Mouse (Mus musculus): Measurements from ENCODE around the gene Hipk2. TPM values are rescaled to one million over a fixed set of nuclear protein-coding genes. Genes with fewer than 3 reads are reported as not detected.

Gene Hipk2
- total RNA-seq, 2 experiments from 2014 or later, result 45.1 to 46.0 TPM

- DNase-seq, result no peak
Measured at GRCm38 (mm10) chr6:38828211-38828610, 47.8 kb downstream of the Hipk2 start.

GRCm38 (mm10) chr6:38827435-38827834 is 48.5 kb downstream of the Hipk2 start:
- no peak for DNase-seq

- DNase-seq, result no peak
Measured at GRCm38 (mm10) chr6:38826857-38827256, 49.1 kb downstream of the Hipk2 start.

GRCm38 (mm10) chr6:38825886-38826285 is 50.1 kb downstream of the Hipk2 start:
- no peak for DNase-seq

GRCm38 (mm10) chr6:38823827-38824226 is 52.1 kb downstream of the Hipk2 start:
- no peak for DNase-seq

GRCm38 (mm10) chr6:38823164-38823563 is 52.8 kb downstream of the Hipk2 start:
- no peak for DNase-seq

GRCm38 (mm10) chr6:38821686-38822085 is 54.3 kb downstream of the Hipk2 start:
- DNase-seq, result no peak

- DNase-seq, result no peak
Measured at GRCm38 (mm10) chr6:38820862-38821261, 55.1 kb downstream of the Hipk2 start.

- no peak for DNase-seq
Measured at GRCm38 (mm10) chr6:38816216-38816615, 59.7 kb downstream of the Hipk2 start.

GRCm38 (mm10) chr6:38815582-38815981 is 60.4 kb downstream of the Hipk2 start:
- DNase-seq, result no peak

GRCm38 (mm10) chr6:38814690-38815089 is 61.3 kb downstream of the Hipk2 start:
- DNase-seq, result no peak

GRCm38 (mm10) chr6:38811459-38812145 is 64.4 kb downstream of the Hipk2 start:
- DNase-seq, result no peak

- no peak for DNase-seq
Measured at GRCm38 (mm10) chr6:38810121-38810475, 65.9 kb downstream of the Hipk2 start.

GRCm38 (mm10) chr6:38809396-38810120 is 66.4 kb downstream of the Hipk2 start:
- DNase-seq, result no peak

- no peak for DNase-seq
Measured at GRCm38 (mm10) chr6:38808317-38808716, 67.6 kb downstream of the Hipk2 start.

GRCm38 (mm10) chr6:38806963-38807445 is 69.0 kb downstream of the Hipk2 start:
- DNase-seq, result no peak

- DNase-seq, result no peak
Measured at GRCm38 (mm10) chr6:38805612-38806011, 70.4 kb downstream of the Hipk2 start.

- no peak for DNase-seq
Measured at GRCm38 (mm10) chr6:38801252-38801651, 74.7 kb downstream of the Hipk2 start.

GRCm38 (mm10) chr6:38797548-38797947 is 78.4 kb downstream of the Hipk2 start:
- DNase-seq, result no peak

GRCm38 (mm10) chr6:38796993-38797392 is 79.0 kb downstream of the Hipk2 start:
- DNase-seq, result no peak

- DNase-seq, result no peak
Measured at GRCm38 (mm10) chr6:38796388-38796787, 79.6 kb downstream of the Hipk2 start.

- DNase-seq, result no peak
Measured at GRCm38 (mm10) chr6:38795096-38795816, 80.7 kb downstream of the Hipk2 start.

- no peak for DNase-seq
Measured at GRCm38 (mm10) chr6:38792966-38793365, 83.0 kb downstream of the Hipk2 start.
